Mouse (Mus musculus): Measurements from ENCODE around the gene Gm9040. TPM values are rescaled to one million over a fixed set of nuclear protein-coding genes. Genes with fewer than 3 reads are reported as not detected.
"Not testable (repeated sequence)": the region's sequence is repeated elsewhere in the genome, so short reads cannot be mapped to it uniquely, and the experiment has no call there.

The Gm9040 gene
- not detected for polyA plus RNA-seq (2012; fragmentation: generic; extraction: Trizol)

DNA sequence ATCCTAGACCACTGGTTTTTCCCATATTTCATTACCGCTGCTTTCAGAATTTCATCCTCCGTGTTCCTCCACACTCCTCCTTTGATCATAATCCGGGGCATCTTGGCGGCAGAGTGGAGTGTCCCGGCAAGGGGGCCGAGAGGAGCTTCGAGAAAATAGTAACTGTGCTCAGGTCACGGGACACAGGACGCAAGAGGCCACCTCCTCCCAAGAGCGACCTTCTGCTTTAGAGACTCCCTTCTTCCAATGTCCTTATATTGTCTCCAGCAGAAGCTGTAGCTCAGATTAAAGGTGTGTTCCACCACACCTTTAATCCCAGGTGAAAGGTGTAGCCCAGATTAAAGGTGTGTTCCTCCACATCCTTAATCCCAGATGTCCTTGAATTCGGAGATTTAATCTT, at the start of gene Gm9040:
Gene Gm9040, minus strand, starts transcription at position 101 of the 400 bp plus-strand sequence.
- H3ac ChIP-seq (ENCODE audit: control insufficient read depth, insufficient read length); H3K36me3 ChIP-seq (ENCODE audit: control insufficient read depth, insufficient read depth); H3K27me3 ChIP-seq (ENCODE audit: control insufficient read depth, insufficient read depth, insufficient read length); H3K4me2 ChIP-seq (ENCODE audit: low read depth); H3K4me3 ChIP-seq; H3K79me2 ChIP-seq (ENCODE audit: control insufficient read depth, insufficient read depth): not testable (repeated sequence)

DNA sequence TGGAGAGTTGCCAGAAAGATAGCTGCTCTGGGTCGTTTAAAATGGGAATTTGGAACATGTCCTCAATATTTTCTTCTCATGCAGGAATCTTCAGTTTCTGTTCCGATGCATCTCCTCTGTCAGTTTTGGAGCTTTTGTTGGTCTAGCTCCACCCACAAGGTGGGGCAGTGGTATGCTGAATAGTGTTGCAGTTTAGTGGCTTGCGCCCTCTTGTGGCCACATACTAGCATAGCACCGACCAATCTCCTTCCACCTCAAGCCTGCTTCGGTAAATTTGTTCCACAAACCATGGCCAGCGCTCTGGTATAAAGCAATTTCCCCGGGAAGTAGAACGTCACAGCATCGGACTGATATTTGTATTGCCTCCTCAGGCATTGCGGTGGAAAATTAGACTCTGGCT, 43.7 kb upstream of the Gm9040 start:
- Histone ChIP-seq H3K36me3 (ENCODE audit: control insufficient read depth, insufficient read depth) (no peaks in the 10 kb centered on the region), H3K4me2 (ENCODE audit: low read depth) (peak overlapping the region; percentile 63), H3K79me2 (ENCODE audit: control insufficient read depth, insufficient read depth) (no peaks in the 10 kb centered on the region), H3K27me3 (ENCODE audit: control insufficient read depth, insufficient read depth, insufficient read length) (no peaks in the 10 kb centered on the region), H3K4me3 (no peak overlapping the region), H3ac (ENCODE audit: control insufficient read depth, insufficient read length) (no peak overlapping the region)
- TF ChIP-seq MYOG (IDR thresholded peaks at IDR 0.05; ENCODE audit: control insufficient read depth in 1 of 3, insufficient read depth in 1 of 3, insufficient read length in 2 of 3, low read depth in 2 of 3): no peak
- no peak for TF ChIP-seq MYOD1 (IDR thresholded peaks at IDR 0.05; ENCODE audit: control insufficient read depth in 1 of 3, insufficient read length in 2 of 3, low read depth in 2 of 3)
- TF ChIP-seq SRF (IDR thresholded peaks at IDR 0.05; ENCODE audit: control insufficient read depth, insufficient read length, low read depth): no peak
- TF ChIP-seq USF1 (IDR thresholded peaks at IDR 0.05; ENCODE audit: low read depth): no peak
- TF ChIP-seq REST (IDR thresholded peaks at IDR 0.05; ENCODE audit: insufficient read depth, insufficient read length): no peak
- TF ChIP-seq TCF12 (IDR thresholded peaks at IDR 0.05; ENCODE audit: insufficient read depth, poor library complexity, severe bottlenecking): no peak
- no peak for TF ChIP-seq POLR2A (IDR thresholded peaks at IDR 0.05; ENCODE audit: insufficient read length, low read depth)
- no peak for TF ChIP-seq POLR2AphosphoS2 (IDR thresholded peaks at IDR 0.05; ENCODE audit: insufficient read length, low read depth)
- no peak for TF ChIP-seq MAX (IDR thresholded peaks at IDR 0.05; ENCODE audit: low read depth)
- no peak for TF ChIP-seq CEBPB (IDR thresholded peaks at IDR 0.05; ENCODE audit: insufficient read depth, poor library complexity, severe bottlenecking)
- TF ChIP-seq TCF3 (IDR thresholded peaks at IDR 0.05; ENCODE audit: insufficient read length, low read depth): no peak

DNA sequence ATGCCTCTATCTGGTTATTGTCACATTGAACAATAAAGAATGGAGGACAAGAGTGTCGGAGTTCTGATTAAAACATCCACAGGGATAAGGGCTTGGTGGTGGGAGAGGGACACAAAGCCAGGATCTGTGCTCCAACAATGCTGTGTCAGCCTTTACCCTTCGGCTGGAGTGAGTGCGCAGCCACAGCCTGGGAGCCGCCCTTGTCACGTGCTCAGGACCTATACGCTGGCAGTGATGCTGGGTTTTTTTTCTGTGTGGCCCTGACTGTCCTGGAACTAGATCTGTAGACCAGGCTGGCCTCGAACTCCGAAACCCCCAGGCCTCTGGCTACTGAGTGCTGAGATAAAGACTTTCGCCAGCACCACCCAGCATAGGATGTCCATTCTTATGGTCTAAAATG, 42.7 kb upstream of the Gm9040 start:
- TF ChIP-seq E2F4 (IDR thresholded peaks at IDR 0.05; ENCODE audit: insufficient read depth) (no peak), REST (IDR thresholded peaks at IDR 0.05; ENCODE audit: insufficient read depth, insufficient read length) (no peak), USF1 (IDR thresholded peaks at IDR 0.05; ENCODE audit: low read depth) (no peak)
- Histone ChIP-seq H3K79me2 (ENCODE audit: control insufficient read depth, insufficient read depth) (no peaks in the 10 kb centered on the region), H3K4me2 (ENCODE audit: low read depth) (no peak overlapping the region), H3K27me3 (ENCODE audit: control insufficient read depth, insufficient read depth, insufficient read length) (no peaks in the 10 kb centered on the region), H3ac (ENCODE audit: control insufficient read depth, insufficient read length) (no peak overlapping the region), H3K36me3 (ENCODE audit: control insufficient read depth, insufficient read depth) (no peaks in the 10 kb centered on the region), H3K4me3 (no peak overlapping the region)

DNA sequence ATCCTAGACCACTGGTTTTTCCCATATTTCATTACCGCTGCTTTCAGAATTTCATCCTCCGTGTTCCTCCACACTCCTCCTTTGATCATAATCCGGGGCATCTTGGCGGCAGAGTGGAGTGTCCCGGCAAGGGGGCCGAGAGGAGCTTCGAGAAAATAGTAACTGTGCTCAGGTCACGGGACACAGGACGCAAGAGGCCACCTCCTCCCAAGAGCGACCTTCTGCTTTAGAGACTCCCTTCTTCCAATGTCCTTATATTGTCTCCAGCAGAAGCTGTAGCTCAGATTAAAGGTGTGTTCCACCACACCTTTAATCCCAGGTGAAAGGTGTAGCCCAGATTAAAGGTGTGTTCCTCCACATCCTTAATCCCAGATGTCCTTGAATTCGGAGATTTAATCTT, 27.2 kb upstream of the Gm9040 start, which contains the start of gene Gm9049:
Gene Gm9049, minus strand, starts transcription at position 101 of the 400 bp plus-strand sequence.
- H3K27me3 ChIP-seq (ENCODE audit: control insufficient read depth, insufficient read depth, insufficient read length); H3K79me2 ChIP-seq (ENCODE audit: control insufficient read depth, insufficient read depth); H3K36me3 ChIP-seq (ENCODE audit: control insufficient read depth, insufficient read depth): not testable (repeated sequence)

GRCm38 (mm10) chr10:118348579-118348978, 21.8 kb upstream of the Gm9040 start, which contains the start of gene Gm9048:
Gene Gm9048 (minus strand): TSS chr10:118348679.
- not testable (repeated sequence) for H3K36me3 ChIP-seq (ENCODE audit: control insufficient read depth, insufficient read depth); H3K4me3 ChIP-seq; H3K27me3 ChIP-seq (ENCODE audit: control insufficient read depth, insufficient read depth, insufficient read length); H3K4me2 ChIP-seq (ENCODE audit: low read depth); H3ac ChIP-seq (ENCODE audit: control insufficient read depth, insufficient read length); H3K79me2 ChIP-seq (ENCODE audit: control insufficient read depth, insufficient read depth)

More for the DNA sequence above, 27.2 kb upstream of the Gm9040 start, which contains the start of gene Gm9049:
- H3ac ChIP-seq (ENCODE audit: control insufficient read depth, insufficient read length); H3K4me2 ChIP-seq (ENCODE audit: low read depth); H3K4me3 ChIP-seq: not testable (repeated sequence)

- H3K36me3 ChIP-seq (ENCODE audit: control insufficient read depth, insufficient read depth); H3K4me3 ChIP-seq; H3K27me3 ChIP-seq (ENCODE audit: control insufficient read depth, insufficient read depth, insufficient read length); H3ac ChIP-seq (ENCODE audit: control insufficient read depth, insufficient read length); H3K79me2 ChIP-seq (ENCODE audit: control insufficient read depth, insufficient read depth); H3K4me2 ChIP-seq (ENCODE audit: low read depth): not testable (repeated sequence)
Measured at GRCm38 (mm10) chr10:118343155-118343554, 16.4 kb upstream of the Gm9040 start, which contains the start of gene Gm9046. Gene Gm9046 (minus strand): TSS chr10:118343255.

DNA sequence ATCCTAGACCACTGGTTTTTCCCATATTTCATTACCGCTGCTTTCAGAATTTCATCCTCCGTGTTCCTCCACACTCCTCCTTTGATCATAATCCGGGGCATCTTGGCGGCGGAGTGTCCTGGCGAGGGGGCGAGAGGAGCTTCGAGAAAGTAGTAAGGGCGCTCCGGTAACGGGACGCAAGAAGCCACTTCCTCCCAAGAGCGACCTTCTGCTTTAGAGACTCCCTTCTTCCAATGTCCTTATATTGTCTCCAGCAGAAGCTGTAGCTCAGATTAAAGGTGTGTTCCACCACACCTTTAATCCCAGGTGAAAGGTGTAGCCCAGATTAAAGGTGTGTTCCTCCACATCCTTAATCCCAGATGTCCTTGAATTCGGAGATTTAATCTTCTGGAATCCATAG, 11.0 kb upstream of the Gm9040 start, which contains the start of gene Gm9045:
Gene Gm9045, minus strand, starts transcription at position 101 of the 400 bp plus-strand sequence.
- H3ac ChIP-seq (ENCODE audit: control insufficient read depth, insufficient read length); H3K27me3 ChIP-seq (ENCODE audit: control insufficient read depth, insufficient read depth, insufficient read length); H3K4me2 ChIP-seq (ENCODE audit: low read depth); H3K79me2 ChIP-seq (ENCODE audit: control insufficient read depth, insufficient read depth); H3K36me3 ChIP-seq (ENCODE audit: control insufficient read depth, insufficient read depth); H3K4me3 ChIP-seq: not testable (repeated sequence)

GRCm38 (mm10) chr10:118332308-118332707, 5.5 kb upstream of the Gm9040 start, which contains the start of gene Gm9044:
Gene Gm9044 (minus strand): TSS chr10:118332408.
- H3K27me3 ChIP-seq (ENCODE audit: control insufficient read depth, insufficient read depth, insufficient read length); H3ac ChIP-seq (ENCODE audit: control insufficient read depth, insufficient read length); H3K4me3 ChIP-seq; H3K4me2 ChIP-seq (ENCODE audit: low read depth); H3K36me3 ChIP-seq (ENCODE audit: control insufficient read depth, insufficient read depth); H3K79me2 ChIP-seq (ENCODE audit: control insufficient read depth, insufficient read depth): not testable (repeated sequence)

All from myocyte (in vitro differentiated cells).